Mouse (Mus musculus): ENCODE data around the gene Slc2a5.

- peak; percentile 88; the same call in 1 of the 2 replicates for TF ChIP-seq CTCF (IDR thresholded peaks at IDR 0.05; ENCODE audit: extremely low read depth, insufficient read length, insufficient replicate concordance, low read depth, low read length)
- TF ChIP-seq POLR2A (IDR thresholded peaks at IDR 0.05; ENCODE audit: low read depth, low read length): no peak
Measured at GRCm38 (mm10) chr4:150136693-150137092, 17.6 kb downstream of the Slc2a5 start.
